Mouse (Mus musculus) thymus, postnatal 14 days (tissue): ENCODE results near the gene Myo18b.
A peak's percentile ranks its signal among the peaks of the same experiment; 100 is the strongest.

Source experiments
- DNase-seq: peaks from one replicate; pipeline ENCODE4 v3.0.0; 2021

Myo18b gene

DNA sequence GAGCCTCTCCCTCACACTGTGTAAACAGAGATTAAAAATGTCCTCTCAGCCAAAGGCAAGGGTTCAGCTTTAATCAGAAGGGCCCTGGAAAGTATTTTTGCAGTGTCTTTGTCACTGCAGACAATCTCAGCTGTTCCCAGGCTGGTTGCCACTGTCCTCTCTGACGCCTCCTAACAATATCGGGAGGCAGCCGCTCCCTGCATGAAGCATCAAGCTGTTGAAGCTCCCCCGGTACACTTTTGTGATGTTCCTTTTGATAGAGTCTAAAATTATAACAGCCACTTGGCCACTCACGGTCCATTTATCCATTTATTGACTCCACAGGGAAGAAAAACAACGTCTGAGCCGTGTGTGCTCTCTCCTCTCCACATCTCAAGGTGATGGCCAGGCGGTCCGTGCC is 153.0 kb downstream of the Myo18b start:
- no peak for DNase-seq

DNA sequence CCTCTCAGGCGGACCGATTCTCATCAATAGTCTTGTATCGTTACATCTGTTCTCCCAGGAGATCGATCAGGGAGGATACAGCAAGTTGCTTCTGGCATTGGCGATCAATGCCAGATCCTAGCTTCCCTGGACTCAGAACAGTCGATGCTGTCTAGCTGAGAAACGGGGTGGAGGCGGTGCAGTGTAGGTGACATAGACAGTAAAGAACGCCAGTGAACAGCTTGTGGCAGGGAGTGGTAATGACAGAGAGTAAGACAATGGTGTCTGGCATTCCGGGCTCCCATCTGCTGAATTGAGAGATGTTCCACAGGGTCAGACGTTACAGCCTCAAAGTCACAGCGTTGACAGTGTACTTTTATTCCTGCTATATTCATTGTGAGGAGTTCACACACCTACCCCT is 155.5 kb downstream of the Myo18b start:
- DNase-seq, result no peak

DNA sequence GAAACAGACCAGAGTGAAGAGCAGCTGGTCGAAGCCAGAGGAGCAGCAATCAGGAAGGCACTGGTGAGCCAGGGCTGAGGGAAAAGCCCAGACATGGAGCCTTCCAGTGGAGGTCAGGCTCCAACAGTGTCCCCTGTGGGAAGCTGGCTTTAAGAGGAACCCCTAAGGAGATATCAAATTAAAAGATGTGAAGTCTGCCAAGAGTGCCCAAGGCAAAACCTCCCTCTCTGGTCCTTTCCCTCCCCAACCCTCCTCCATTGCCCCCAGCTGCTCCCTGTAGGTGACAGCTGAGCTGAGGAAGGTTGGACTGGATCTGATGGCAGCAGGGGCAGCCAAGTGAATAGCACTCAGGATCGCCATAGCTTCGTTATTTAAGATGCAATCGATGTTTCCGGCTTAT is 161.1 kb downstream of the Myo18b start:
- no peak for DNase-seq

DNA sequence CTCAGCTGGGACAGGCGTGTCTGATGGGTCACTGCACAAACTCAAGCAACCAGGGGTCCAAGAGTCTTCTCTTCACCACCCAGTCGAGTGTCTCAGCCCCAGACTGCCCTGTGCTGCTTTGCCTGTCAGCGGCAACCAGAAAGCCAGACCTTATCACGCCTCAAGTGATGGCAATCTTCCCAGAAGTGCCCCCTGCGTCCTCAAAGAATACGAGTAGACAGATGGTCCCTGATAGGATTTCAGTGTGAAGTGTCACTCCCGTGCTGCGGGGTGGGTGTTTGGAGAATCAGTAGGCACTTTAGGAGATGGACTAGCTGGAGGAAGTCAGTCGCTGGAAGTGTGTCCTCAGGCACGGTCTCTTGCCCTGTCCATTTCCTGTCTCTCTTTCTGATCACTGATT is 165.6 kb downstream of the Myo18b start:
- no peak for DNase-seq

DNA sequence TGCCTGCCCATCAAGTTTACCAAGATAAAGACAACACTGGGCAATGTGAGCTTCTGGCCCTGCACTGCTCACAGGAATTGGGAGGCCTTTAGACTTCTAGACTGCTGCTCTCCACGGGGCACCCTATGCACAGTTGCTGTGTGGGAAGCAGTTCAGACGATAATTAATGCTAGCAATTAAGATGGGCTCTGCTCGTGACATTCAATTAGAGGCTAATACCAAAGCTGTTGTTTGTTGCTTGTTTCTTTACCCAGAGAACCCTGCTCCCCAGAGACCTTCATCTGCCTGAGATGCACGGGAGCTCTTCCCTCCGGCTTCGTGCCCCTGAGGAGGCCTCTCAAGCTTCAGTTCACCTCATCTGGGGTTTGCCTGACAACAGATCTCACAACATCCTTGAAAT is 167.7 kb downstream of the Myo18b start:
- DNase-seq, result no peak

DNA sequence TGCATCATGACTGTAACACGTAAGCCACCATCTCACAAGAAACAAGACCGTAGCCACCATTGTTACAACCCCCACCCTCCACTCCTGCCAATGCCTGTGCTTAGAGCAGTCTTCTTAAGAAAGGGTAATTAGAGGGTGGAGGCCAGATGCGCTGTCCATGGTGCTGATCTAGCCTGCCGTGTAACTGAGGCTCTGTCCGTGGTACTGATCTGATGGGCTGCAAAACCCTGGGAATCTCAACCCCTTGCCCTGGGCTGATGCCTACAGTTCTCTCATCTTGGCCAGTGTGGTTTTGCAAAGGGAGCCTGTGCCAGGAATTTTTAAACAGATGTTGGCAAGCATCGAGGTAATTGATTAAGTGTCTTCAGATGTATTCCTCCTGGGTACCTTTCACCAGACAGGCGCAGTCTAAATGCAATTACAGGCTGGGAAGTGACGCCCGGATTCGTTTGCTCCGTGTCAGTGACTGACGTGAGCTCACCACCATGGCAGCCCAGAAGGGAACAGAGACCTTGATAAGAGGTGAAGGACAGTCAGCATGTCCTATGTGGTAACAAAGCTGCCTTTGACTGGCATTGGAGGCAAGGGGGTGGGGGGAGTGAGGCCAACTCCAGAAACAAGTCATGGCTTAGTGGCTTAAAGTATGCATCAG is 177.4 kb downstream of the Myo18b start:
- peak; percentile 54 for DNase-seq

DNA sequence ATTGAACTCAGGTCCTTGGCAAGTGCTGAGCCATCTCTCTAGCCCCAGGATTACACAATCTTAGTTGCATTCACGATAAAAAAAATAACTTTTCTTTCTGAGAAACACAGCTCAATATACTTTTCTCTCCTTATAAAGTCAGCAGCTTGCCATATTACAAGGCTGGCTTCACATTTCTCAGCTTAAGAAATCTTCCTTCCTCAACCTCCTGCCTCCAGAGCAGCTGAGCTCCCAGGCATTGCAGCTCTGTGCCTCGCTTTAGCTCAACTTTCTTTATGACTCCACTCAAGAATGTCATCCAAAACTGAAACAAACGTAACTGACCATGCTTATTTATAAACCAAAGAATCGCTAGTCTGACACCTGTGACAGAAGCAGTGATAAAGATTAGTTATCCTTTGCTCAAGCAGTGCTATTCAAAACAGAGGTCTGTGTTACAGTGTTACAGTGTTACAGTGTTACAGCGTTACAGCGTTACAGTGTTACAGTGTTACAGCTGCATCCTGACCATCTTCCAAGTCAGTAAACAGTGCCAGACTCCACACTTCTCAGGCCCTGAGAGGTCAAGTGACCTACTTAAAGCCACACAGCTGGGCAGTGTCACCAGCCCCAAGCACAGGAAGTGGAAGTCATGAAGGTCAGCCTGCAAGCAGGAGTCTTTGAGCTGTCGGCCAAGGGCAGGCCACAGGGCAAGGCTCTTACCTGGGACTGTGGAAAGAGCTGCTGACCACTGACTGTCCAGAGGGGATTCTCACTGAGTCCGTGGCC is 181.3 kb downstream of the Myo18b start:
- DNase-seq, result no peak

DNA sequence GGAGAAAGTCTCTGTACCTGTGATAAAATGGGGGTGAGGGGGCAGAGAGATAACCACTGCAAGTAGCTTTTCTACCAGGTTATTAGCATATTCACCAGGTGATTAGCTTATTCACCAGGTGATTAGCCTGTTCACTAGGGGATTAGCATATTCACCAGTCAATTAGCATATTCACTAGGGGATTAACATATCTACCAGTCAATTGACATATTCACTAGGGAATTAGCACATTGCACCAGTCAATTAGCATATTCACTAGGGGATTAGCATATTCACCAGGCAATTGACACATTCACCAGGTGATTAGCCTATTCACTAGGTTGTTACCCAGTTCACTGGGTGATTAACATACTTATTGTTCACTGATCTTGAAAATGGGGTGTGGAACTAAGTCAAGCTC is 186.3 kb downstream of the Myo18b start:
- no peak for DNase-seq

DNA sequence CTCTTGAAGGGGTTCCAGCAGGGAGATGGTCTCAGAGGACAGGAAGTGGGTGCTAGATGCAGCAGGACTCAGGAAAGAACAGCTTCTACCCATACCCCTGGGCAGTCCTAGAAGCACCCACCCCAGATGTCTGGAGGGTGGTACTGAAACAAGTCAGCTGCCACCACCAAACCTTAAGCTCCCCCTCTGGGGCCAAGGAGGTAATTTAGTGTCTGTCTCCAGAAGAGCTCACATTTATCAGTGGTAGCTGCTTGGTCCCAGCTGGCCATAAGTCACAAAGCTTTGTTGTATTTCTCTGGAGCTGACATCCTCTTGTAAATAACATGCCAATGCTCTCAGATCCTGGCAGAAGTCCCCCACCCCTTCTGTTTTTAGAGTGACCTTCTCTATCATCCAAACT is 187.7 kb downstream of the Myo18b start:
- DNase-seq, result no peak

DNA sequence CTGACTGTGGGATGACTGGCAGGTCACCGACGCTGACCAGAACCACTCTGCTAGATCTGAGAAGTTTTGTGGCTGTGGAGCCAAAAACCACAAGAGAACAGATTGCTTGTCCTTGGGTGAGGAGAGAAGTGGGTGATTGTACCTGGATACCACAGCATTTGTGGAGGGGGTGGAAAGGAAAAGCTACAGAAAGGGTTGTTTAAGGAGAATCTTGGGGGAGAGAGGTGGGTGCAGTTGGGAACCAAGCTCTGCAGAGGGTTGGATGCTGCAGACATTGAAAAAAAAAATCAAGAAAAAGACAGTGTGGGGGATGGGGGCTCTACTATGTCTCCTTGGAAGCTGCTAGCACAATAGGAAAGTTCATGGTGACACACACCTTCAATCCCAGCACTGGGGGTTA is 188.7 kb downstream of the Myo18b start:
- no peak for DNase-seq

DNA sequence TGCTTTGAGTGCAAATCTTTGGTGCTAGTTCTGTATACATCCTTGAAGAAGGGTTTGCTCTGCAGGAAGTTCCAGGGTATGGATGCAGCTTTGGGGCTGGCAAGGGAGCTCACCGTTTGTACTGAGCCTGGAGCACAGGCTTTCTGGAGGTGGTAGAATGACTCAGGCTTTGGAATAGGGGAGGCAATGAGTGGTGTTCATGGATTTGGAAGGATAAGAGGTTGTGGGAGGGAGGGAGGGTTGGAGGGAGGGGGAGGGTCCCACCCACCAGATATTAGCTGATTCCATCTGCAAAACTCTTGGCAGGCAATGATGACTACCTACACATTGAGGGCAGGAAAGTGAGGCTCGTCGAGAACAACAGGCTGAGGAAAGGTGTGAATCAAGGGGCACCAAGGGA is 195.4 kb downstream of the Myo18b start:
- no peak for DNase-seq

DNA sequence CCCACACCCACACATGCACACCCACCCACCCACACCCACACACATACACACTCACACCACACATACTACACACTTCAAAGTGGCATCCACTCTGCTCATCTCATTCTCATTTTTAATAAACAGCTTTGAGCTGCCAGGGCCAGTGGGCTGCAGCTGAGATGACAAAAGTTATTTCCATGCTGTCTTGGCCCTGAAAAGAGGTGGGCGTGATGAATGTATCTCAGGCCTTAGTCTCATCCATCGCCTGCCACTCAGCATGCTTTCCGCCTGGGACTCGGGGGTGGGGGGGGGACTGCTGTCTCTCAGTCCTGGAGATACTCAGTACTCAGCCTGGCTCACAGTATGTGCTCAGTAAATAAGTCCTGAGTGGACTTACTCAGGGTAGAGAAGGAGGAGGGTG is 199.5 kb downstream of the Myo18b start:
- no peak for DNase-seq

DNA sequence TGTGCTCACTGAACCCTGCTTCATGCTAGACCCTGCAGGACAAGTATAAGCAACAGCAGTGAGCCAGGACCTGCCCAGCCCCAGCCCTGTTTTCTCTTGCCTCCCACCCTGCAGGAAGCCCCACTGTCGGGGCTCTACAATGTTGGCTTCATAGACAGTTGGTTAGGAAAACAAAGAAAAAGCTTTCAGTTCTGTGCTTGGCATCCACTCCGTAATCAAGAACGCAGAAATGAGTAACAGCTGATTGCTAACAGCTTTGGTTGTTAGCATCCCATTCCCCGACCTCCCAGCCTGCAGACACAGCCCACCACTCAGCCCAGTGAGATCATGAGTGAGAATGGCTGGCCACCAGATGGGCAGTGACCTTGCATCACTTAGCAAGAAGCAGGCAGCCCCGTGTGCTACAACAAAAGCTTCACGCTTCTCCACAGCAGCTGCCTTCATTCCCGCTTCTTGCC is 200.9 kb downstream of the Myo18b start:
- no peak for DNase-seq

DNA sequence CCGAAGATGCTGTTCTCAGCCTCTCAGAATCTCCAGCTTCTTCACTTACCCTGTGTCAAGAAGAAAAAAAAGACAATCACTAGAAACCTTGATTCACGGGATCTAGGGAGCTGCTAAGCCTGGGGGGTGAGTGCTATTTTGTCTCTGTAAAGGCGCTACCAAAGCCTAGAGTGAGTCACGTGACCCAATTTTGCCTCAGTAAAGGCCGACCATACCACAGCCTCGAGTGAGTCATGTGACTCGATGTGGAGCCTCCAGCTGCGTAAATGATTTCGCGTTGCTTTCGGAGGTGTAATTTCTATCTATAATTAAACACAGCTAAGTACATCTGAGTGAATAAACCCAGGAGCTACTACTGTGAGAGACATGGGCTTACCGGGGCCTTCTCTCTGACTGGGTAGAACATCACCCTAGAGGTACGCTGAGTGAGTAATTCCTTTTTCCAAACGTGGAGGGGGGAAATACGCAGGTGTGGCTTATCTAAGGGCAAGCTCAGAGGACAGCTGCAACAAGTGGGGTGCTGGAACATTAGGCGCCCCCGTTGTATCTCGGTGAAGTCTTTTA is 202.8 kb downstream of the Myo18b start:
- DNase-seq, result no peak

DNA sequence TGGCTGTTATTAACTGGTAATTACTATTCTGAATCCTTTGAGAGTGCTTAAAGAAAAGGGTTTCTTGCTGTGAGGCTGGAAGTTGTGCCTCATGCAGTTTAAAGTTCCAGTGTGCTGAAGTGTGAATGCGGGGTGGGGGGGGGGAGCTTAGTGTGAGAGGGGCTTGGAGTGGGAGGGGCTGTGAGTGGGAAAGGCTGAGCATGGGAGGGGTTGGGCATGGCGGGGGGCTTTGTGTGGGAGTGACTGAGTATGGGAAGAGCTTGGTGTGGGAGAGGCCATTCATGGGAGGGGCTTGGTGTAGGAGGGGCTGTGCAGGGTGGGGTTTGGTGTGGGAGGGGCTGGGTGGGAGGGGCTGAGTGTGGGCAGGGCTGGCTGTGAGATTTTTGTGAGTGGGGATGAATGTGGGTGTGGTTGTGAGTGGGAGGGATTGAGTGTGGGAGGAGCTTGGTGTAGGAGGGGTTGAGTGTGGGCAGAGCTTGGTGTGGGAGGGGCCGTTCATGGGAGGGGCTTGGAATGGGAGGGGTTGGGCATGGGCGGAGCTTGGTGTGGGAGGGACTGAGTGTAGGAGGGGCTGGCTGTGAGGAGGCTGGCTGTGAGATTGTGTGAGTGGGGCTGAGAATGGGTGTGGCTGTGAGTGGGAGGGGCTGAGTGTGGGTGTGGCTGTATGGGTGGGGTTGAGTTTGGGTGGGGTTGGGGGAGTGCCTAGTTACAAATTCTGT is 208.9 kb downstream of the Myo18b start:
- DNase-seq, result no peak

DNA sequence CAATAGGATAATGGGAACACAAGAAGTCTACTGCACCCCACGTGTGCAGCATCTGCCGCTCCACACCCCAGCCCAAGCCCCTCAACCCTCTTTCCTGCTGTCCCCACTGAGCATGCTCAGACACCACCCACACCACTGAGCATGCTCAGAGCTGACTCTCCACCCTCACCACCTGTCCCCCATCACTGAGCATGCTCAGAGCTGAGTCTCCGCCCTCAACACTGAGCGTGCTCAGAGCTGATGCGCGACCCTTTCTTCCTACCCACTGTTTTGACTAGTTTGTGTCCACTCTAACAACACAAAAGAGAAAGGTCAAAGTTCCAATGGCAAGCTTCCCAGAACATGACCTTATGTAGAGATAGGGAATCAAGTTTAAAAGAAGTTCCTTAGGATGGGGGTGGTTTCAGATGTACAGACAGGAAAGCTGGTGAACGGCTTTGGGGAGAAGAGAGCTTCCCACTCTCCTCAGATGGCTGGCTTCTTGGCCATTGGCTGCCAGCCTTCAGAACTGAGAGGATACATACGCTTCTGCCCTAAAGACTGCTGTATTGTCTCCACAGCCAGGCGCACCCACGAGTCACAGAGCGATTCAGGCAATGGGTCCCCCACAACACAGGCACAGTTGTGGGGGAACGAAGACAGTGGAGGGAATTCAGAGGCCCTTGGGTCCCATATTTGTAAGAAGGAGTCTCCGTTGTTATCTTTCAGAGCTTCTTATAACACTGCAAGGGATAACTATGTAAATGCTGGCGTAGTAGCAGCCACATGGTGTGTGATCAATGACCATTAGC is 209.7 kb downstream of the Myo18b start:
- no peak for DNase-seq

DNA sequence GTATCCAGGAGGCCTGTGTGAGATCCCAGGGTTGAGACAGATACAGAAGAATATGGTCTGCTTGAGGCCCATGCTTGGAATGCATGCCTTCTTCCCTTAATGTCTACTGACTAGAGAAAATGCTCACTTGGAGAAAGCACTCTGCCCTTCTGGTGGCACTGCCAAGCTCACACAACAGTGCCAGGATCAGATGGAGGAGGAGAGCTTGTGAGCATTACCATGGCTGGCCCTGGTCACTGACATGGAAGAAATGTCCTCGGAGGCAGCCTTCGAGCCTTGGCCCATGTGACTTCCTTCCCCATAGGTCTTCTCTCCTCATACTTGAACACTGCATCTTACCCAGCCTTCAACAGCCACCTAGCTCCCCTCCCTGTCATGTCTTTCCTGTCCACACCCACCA is 216.9 kb downstream of the Myo18b start:
- no peak for DNase-seq

DNA sequence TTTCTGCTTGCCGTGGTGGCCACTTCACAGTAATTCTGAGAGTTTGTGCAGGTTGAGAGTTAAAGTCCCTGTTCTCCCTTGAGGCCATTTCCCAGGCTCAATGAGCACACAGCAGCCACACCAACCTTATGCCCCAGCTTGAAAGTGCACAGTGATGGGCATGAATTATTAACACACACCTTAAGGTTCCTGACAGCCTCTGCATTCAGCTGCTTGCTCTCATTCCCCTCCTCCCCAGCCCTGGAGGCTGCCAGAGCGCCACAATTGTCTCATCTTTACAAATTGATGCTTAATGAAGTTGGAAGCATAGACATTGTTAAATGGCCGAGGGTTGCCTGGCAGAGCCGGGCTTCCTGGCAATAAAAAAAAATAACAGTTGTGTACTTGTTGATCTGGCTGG is 218.0 kb downstream of the Myo18b start:
- no peak for DNase-seq

DNA sequence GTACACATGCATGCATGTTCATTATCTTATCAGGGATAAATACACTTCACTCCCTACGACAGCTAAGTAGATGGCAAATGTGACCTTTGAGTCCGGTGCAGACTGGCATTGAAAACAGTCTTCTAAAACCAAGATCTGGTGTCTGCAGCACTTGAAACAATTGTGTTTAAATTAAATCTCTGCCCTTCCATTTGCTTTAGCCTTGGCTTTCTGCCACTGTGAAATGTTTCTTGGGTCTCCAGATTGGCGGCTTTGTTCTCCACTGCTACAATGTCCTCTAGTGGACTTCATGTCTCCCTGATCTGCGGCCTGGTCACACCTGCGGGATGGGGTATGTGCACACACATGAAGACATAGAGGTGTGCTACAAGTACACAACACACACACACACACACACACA is 221.4 kb downstream of the Myo18b start:
- DNase-seq, result no peak

DNA sequence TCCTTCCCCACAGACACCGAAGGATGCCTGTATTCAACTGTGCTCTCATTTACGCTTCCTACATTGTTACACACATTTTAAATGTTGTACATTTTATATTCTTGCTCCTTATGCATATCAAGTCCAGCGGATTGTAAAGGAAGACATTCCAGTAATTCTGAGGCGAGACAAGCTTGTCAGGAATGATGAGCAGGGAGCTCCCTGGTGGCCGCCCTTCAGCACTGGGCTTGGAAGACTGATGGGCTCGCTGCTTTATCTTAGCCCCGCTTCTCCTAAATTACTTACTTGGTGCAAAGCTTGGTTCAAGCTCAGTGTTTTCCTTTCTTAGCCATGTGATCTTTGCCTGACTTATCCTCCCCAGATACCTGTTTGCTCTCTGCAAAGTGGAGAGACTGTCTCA is 223.7 kb downstream of the Myo18b start:
- DNase-seq, result no peak

DNA sequence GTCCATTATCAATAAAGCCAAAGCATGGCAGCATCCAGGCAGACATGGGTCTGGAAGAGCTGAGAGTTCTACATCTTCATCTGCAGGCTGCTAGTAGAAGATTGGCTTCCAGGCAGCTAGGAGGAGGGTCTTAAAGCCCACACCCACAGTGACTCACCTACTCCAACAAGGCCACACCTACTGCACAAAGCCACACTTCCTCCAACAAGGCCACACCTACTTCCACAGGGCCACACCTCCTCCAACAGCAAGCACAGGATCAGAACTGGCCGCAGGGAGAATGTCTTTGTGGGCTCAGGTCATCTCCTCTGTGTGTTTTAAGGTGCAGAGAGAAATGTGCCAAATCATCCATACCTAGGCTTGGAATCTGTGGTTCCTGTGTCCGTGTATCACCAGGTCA is 224.2 kb downstream of the Myo18b start:
- DNase-seq, result no peak

DNA sequence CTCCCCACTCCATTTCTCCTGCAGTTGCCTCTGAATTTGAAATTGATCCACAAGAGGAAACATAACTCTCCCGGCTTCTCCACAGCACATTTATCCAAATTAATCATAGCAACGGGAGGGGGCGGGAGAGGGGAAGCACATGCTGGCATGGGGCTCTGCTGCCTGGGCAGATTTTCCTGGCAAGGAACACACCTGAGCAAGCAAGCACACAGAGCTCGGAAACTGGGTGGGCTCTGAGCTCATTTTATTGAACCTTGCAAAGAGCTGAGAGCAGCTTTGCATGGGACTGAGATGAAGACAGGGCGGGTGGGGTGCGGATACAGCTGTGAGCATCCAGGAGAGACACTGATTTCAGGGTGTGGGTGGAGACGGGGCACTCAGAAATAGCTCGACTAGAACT is 229.0 kb downstream of the Myo18b start:
- DNase-seq, result no peak

DNA sequence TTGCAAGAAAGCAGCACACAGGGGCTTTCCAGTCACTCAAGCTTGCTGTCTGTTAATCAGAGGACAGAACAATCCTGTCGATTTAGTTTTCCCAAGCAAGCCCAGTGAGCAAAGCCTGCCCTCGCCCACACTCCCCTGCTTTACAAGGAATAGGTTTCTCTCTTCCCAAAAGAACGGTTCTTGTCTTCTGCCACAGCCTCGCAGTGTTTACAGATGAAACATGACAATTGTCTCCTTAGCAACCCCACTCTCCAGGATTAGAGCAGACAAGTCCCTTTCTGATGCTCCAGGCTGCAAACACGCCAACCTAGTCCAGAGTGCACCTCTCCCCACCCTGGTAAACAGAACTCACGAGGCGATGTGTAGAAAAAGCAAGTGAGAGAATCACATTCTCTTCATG is 230.5 kb downstream of the Myo18b start:
- DNase-seq, result no peak
